Mouse (Mus musculus) hindbrain, embryonic 11.5 days (tissue): ENCODE measurements around the gene Otulin. TPM values are rescaled to one million over a fixed set of nuclear protein-coding genes. Genes with fewer than 3 reads are reported as not detected.

ENCODE experiments used
- ATAC-seq: fragments of 200-750 bp; cut with Nextera tagmentation; 2 replicates; pipeline ENCODE4 v1.8.0; 2017; ENCODE audit warnings: mild to moderate bottlenecking, moderate TSS enrichment, moderate library complexity; ENCODE audit not compliant: low FRiP score
- DNase-seq: peaks from one replicate; pipeline ENCODE4 v3.0.0-alpha.2; 2015; ENCODE audit warnings: low spot score
- H3K27ac ChIP-seq: fragments of 300-500 bp; sonication (generic); 2 replicates; pipeline ENCODE4 v1.5.1; 2014; ENCODE audit warnings: mild to moderate bottlenecking, low read depth, low read length
- H3K27me3 ChIP-seq: fragments of 300-500 bp; sonication (generic); 2 replicates; pipeline ENCODE4 v1.6.1; 2014; ENCODE audit warnings: mild to moderate bottlenecking, low read length, moderate library complexity, mixed read lengths; ENCODE audit not compliant: control insufficient read depth, insufficient read depth
- H3K36me3 ChIP-seq: fragments of 300-500 bp; sonication (generic); 2 replicates; pipeline ENCODE4 v1.6.1; 2014; ENCODE audit warnings: mild to moderate bottlenecking, low read length, moderate library complexity, mixed read lengths; ENCODE audit not compliant: control insufficient read depth, insufficient read depth
- H3K4me1 ChIP-seq: fragments of 300-500 bp; sonication (generic); replicated peaks from 2 replicates; pipeline ENCODE4 v1.6.1; 2014; ENCODE audit warnings: low read length, mixed read lengths; ENCODE audit not compliant: control insufficient read depth, insufficient read depth
- H3K4me2 ChIP-seq: fragments of 300-500 bp; sonication (generic); replicated peaks from 2 replicates; pipeline ENCODE4 v1.6.1; 2014; ENCODE audit warnings: mild to moderate bottlenecking, low read depth, low read length
- H3K4me3 ChIP-seq: fragments of 300-500 bp; sonication (generic); 2 replicates; pipeline ENCODE4 v1.5.1; 2014; ENCODE audit warnings: low read depth, low read length
- H3K9ac ChIP-seq: fragments of 300-500 bp; sonication (generic); 2 replicates; pipeline ENCODE4 v1.6.1; 2014; ENCODE audit warnings: low read depth, low read length
- H3K9me3 ChIP-seq: fragments of 300-500 bp; sonication (generic); 2 replicates; pipeline ENCODE4 v1.6.1; 2016; ENCODE audit warnings: low read length; ENCODE audit not compliant: control insufficient read depth
- WGBS: fragments of 180-500 bp; shearing (Covaris S2); extraction: QIAGEN DNeasy Blood & Tissue Kit; methylation state at CpG from one replicate; pipeline ENCODE4 v1.1.7; 2014; 5-methylcytosine and 5-hydroxymethylcytosine counted together
- polyA plus RNA-seq: library from polyadenylated mRNA; unstranded; fragments of >200 nt; fragmentation: Nextera tagmentation; extraction: Ambion mirVana; gene quantifications from 2 replicates; pipeline ENCODE4 v1.2.1, GENCODE M21; 2014

Gene Otulin
- polyA plus RNA-seq, 1 experiment from 2014 or later, result 31.8 TPM

DNA sequence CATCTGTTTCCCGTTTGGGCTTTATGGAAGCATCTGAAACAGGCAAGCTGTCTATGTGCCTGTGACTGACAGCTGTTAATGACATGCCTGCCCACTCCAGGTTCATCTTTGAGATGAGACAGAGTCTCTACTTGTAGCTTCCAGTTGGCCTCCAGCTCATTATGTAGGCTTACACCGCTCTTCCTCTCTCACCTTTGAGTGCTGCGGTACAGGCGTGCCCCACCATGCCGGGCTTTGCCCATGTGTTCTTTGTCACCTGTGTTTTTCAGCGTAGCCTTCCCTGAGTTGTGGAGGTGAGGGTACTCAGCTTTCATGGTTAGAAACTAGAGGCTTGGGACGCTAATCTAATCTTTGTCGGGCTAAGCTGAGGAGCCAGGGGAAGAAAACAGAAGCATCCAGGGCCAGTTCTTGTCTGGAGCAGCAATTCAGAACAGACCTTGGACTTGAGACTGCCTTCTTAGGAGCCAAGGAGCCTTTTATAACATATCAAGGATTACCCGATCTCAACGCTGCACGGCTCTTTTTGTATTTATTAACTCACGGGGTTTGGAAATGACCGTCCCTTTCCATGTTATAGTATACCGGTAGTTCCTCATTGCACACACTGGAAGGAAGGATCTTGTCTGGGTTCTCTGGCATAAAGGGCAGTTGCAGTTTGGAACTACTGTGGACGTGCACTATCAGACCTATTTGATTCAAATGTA is 123.4 kb downstream of the Otulin start:
- no peak overlapping the region for H3K4me2 ChIP-seq
- H3K36me3 ChIP-seq, result no peaks in the 10 kb centered on the region
- DNase-seq (no peak), ATAC-seq (no peak)
- H3K4me1 ChIP-seq, result no peaks in the 10 kb centered on the region
- no peaks in the 10 kb centered on the region for H3K9me3 ChIP-seq
- no peak overlapping the region for H3K4me3 ChIP-seq
- H3K27ac ChIP-seq, result no peak overlapping the region
- no peaks in the 10 kb centered on the region for H3K27me3 ChIP-seq
- WGBS, result 94% methylated on average over 15 of the region's 15 CpGs
- no peak overlapping the region for H3K9ac ChIP-seq

GRCm38 (mm10) chr15:27506127-27506886 is 124.2 kb downstream of the Otulin start:
- no peaks in the 10 kb centered on the region for H3K27me3 ChIP-seq
- no peak overlapping the region for H3K9ac ChIP-seq
- H3K4me3 ChIP-seq, result no peak overlapping the region
- H3K9me3 ChIP-seq, result no peaks in the 10 kb centered on the region
- 60% methylated on average over 5 of the region's 5 CpGs for WGBS
- ATAC-seq (no peak), DNase-seq (no peak)
- H3K36me3 ChIP-seq, result no peaks in the 10 kb centered on the region
- H3K27ac ChIP-seq, result no peak overlapping the region
- no peak overlapping the region for H3K4me2 ChIP-seq
- H3K4me1 ChIP-seq, result no peaks in the 10 kb centered on the region

DNA sequence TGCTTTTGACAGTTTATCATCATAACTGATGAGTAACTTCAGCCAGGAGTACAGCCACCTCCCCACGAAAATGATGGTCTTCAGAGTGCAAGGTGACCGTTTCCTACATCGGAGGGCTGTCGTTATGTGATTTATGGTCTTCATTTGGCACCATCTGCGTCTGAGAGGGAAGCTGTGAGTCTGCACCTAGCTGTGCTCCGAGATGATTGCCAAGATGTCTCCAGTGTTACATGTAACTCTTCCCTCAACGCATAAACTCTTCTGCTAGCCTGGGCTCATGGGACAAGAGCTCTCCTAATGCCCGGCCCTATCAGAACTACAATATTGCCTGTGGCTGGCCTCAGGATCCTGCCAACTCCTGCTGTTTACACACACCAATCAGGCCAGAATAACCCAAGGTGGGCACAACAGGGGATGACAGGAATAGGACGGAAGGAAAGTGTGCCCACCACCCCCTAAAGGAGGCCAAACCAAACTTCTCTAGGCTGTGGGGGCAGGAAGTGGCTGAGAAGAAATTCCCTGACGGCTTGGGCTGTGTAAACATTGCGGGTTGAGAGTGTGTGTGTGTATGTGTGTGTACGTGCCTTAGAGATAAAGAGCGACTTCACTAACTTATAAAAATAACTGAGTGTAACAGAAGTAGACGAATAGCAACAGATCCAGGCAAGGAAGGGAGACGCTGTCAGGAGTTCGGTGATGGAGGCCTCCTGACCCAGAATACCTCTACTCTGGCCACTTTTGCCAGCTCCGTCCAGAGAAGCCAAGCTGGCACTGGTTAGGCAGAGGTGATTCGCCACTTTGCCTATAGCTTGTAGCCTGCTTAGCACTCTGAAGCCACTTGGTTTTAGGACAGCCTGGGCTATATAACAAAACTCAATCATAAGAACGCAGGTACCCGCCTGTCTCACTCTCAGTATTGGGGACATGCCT is 126.4 kb downstream of the Otulin start:
- Histone ChIP-seq H3K4me2 (no peak overlapping the region), H3K27me3 (no peaks in the 10 kb centered on the region), H3K9ac (no peak overlapping the region), H3K9me3 (no peaks in the 10 kb centered on the region), H3K27ac (no peak overlapping the region), H3K36me3 (no peaks in the 10 kb centered on the region), H3K4me1 (no peaks in the 10 kb centered on the region), H3K4me3 (no peak overlapping the region)
- no peak for ATAC-seq
- DNase-seq, result no peak
- WGBS, result 71% methylated on average over 20 of the region's 20 CpGs

DNA sequence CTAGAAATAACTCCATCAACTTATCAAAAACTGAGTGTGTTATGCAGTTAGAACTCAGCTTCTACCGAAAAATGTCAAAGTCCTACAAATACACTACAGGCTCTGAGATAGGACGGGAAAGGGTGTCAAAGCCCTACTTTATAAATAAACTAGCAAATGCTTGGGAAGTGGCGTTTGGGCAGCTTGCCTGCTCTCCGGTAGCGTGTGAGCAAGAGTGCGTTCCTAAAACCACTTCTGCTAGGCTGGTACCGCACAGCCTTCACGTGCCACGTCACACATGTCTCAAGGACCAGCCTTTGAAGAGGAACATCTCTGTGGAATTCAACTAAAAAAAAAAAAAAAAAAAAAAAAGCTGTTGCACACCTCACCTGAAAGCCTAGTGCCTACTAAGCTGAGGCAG is 127.3 kb downstream of the Otulin start:
- H3K36me3 ChIP-seq, result no peaks in the 10 kb centered on the region
- ATAC-seq, result no peak
- no peak for DNase-seq
- 88% methylated on average over 9 of the region's 9 CpGs for WGBS
- no peak overlapping the region for H3K4me2 ChIP-seq
- no peak overlapping the region for H3K9ac ChIP-seq
- H3K4me3 ChIP-seq, result no peak overlapping the region
- H3K27me3 ChIP-seq, result no peaks in the 10 kb centered on the region
- H3K27ac ChIP-seq, result no peak overlapping the region
- no peaks in the 10 kb centered on the region for H3K4me1 ChIP-seq
- no peaks in the 10 kb centered on the region for H3K9me3 ChIP-seq

GRCm38 (mm10) chr15:27502338-27502737 is 128.2 kb downstream of the Otulin start:
- 89% methylated on average over 13 of the region's 13 CpGs for WGBS

GRCm38 (mm10) chr15:27500390-27500789 is 130.1 kb downstream of the Otulin start:
- H3K4me1 ChIP-seq, result peaks cover 8% of the 10 kb centered on the region
- 78% methylated on average over 15 of the region's 15 CpGs for WGBS
- no peak overlapping the region for H3K4me3 ChIP-seq
- H3K9me3 ChIP-seq, result no peaks in the 10 kb centered on the region
- ATAC-seq, result no peak
- no peak overlapping the region for H3K27ac ChIP-seq
- H3K4me2 ChIP-seq, result no peak overlapping the region
- H3K36me3 ChIP-seq, result no peaks in the 10 kb centered on the region
- DNase-seq, result no peak
- H3K9ac ChIP-seq, result no peak overlapping the region
- H3K27me3 ChIP-seq, result no peaks in the 10 kb centered on the region

More at GRCm38 (mm10) chr15:27502338-27502737, 128.2 kb downstream of the Otulin start:
- no peaks in the 10 kb centered on the region for H3K36me3 ChIP-seq
- H3K27ac ChIP-seq, result no peak overlapping the region
- H3K9ac ChIP-seq, result no peak overlapping the region
- no peaks in the 10 kb centered on the region for H3K27me3 ChIP-seq
- no peaks in the 10 kb centered on the region for H3K4me1 ChIP-seq
- H3K4me3 ChIP-seq, result no peak overlapping the region
- no peaks in the 10 kb centered on the region for H3K9me3 ChIP-seq
- no peak overlapping the region for H3K4me2 ChIP-seq
- no peak for ATAC-seq
- no peak for DNase-seq

GRCm38 (mm10) chr15:27498078-27498477 is 132.4 kb downstream of the Otulin start:
- Histone ChIP-seq H3K27me3 (no peaks in the 10 kb centered on the region), H3K4me2 (no peak overlapping the region), H3K36me3 (no peaks in the 10 kb centered on the region), H3K9me3 (no peaks in the 10 kb centered on the region), H3K4me3 (no peak overlapping the region), H3K9ac (no peak overlapping the region), H3K27ac (no peak overlapping the region), H3K4me1 (peaks cover 15% of the 10 kb centered on the region)
- no peak for ATAC-seq
- WGBS, result 78% methylated on average over 5 of the region's 5 CpGs
- no peak for DNase-seq

- H3K36me3 ChIP-seq, result no peaks in the 10 kb centered on the region
- H3K9ac ChIP-seq, result no peak overlapping the region
- WGBS, result 52% methylated on average over 7 of the region's 7 CpGs
- H3K27ac ChIP-seq, result peak overlapping the region; percentile 60; the same call in 1 of the 2 replicates
- no peaks in the 10 kb centered on the region for H3K9me3 ChIP-seq
- DNase-seq (no peak), ATAC-seq (peak; percentile 43; the same call in 1 of the 2 replicates)
- H3K4me2 ChIP-seq, result no peak overlapping the region
- peaks cover 15% of the 10 kb centered on the region for H3K4me1 ChIP-seq
- H3K27me3 ChIP-seq, result no peaks in the 10 kb centered on the region
- H3K4me3 ChIP-seq, result no peak overlapping the region
These were observed 133.0 kb downstream of the Otulin start for GRCm38 (mm10) chr15:27497300-27497997.
